Mouse (Mus musculus): ENCODE results near the gene Pdlim7. TPM values are rescaled to one million over a fixed set of nuclear protein-coding genes. Genes with fewer than 3 reads are reported as not detected.

Gene Pdlim7
- polyA plus RNA-seq, 1 experiment from 2014 or later: 427 TPM

DNA sequence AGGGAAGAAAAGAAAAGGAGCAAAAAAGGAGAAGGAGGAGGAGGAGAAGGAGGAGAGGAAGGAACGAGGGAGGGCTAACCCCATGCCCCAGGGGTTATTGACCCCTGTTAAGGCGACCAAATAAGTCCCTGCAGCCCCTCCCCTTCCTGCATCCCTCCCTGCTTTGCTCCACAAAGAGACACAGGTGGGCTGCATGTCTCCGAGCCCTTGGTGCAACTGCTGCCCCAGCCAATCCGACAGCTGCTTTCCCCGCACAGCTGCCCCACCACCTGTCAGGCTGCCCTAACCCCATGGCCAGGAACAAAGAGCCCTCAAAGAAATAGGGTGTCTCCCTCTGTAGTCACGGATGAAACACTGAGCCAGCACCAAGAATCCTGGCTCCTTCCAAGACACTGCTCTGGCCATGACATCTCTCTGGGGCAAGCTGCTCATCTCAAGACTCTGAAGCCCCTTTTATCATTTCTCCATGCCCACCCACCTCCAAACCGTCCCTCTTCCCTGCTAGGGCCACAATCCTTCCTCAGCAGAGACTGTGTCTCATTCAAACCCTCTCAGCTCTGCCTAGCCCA, 28.9 kb downstream of the Pdlim7 start:
- no peak overlapping the region for H3K4me2 ChIP-seq
- H3K4me1 ChIP-seq (replicated peaks): peaks cover 56% of the 10 kb centered on the region

DNA sequence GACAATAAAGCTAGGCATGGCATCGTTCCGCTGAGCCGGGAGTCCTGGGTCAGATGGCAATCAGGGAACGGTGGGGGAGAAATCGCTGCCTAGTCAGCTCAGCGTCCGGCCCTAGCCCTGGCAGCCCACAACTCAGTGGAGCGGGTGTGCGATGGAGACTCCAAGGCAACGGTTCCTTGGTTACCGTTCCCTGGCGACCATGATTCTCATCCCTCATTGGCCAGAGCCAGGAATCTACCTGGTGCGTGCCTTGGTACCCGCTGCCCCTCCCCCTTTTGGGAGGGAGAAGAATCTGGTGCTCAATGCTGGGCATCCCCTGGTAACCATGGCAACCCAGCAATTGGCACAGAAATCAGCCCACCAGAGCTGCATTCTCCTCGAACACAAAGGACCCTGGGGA, 29.9 kb downstream of the Pdlim7 start:
- Histone ChIP-seq H3K27ac (ENCODE audit: poor library complexity, severe bottlenecking) (peak overlapping the region; percentile 22; the same call in 1 of the 2 replicates), H3K36me3 (peaks cover 37% of the 10 kb centered on the region), H3K9ac (no peak overlapping the region), H3K4me3 (no peak overlapping the region), H3K27me3 (replicated peaks) (peaks cover 64% of the 10 kb centered on the region), H3K4me2 (peak overlapping the region; percentile 4; the same call in 1 of the 2 replicates), H3K9me3 (replicated peaks) (peaks cover 3% of the 10 kb centered on the region; the same call in 1 of the 2 replicates), H3K4me1 (replicated peaks) (peaks cover 56% of the 10 kb centered on the region)
- ATAC-seq (ENCODE audit: insufficient number of reproducible peaks, low FRiP score): no peak
- 57% methylated on average over 15 of the region's 15 CpGs for WGBS

More for the DNA sequence above, 28.9 kb downstream of the Pdlim7 start:
- peaks cover 74% of the 10 kb centered on the region for H3K27me3 ChIP-seq (replicated peaks)
- no peak overlapping the region for H3K27ac ChIP-seq (ENCODE audit: poor library complexity, severe bottlenecking)
- peaks cover 32% of the 10 kb centered on the region for H3K36me3 ChIP-seq
- H3K9ac ChIP-seq: no peak overlapping the region
- 51% methylated on average over 7 of the region's 7 CpGs for WGBS
- H3K4me3 ChIP-seq: no peak overlapping the region
- peaks cover 3% of the 10 kb centered on the region; the same call in 1 of the 2 replicates for H3K9me3 ChIP-seq (replicated peaks)
- ATAC-seq (ENCODE audit: insufficient number of reproducible peaks, low FRiP score): no peak

DNA sequence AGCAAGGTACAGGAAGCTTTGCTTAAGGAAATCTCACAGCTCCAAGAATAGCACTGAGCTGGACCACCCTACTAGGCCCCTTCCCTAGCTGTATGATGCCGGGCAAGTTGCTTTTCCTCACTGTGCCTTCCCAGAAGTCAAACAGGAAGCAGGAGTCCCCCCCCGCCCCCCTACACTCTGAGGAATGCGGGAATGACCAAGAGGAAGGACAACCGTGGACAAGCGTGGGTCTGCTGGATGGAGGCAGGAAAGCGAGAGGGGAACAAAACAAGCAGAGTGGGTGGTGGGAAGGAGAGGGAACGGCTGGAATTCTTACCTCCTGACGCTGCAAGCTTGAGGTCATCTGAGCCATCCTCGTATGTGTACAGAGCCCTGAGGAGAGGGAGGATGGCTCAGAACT, 30.4 kb downstream of the Pdlim7 start:
- Histone ChIP-seq H3K9me3 (replicated peaks) (peaks cover 3% of the 10 kb centered on the region; the same call in 1 of the 2 replicates), H3K27ac (ENCODE audit: poor library complexity, severe bottlenecking) (peak overlapping the region; percentile 22; the same call in 1 of the 2 replicates), H3K36me3 (peaks cover 37% of the 10 kb centered on the region), H3K27me3 (replicated peaks) (peaks cover 58% of the 10 kb centered on the region), H3K9ac (peak overlapping the region; percentile 25; the same call in 1 of the 2 replicates), H3K4me3 (no peak overlapping the region), H3K4me2 (peak overlapping the region; percentile 4; the same call in 1 of the 2 replicates), H3K4me1 (replicated peaks) (peaks cover 55% of the 10 kb centered on the region)
- 31% methylated on average over 9 of the region's 9 CpGs for WGBS
- no peak for ATAC-seq (ENCODE audit: insufficient number of reproducible peaks, low FRiP score)

DNA sequence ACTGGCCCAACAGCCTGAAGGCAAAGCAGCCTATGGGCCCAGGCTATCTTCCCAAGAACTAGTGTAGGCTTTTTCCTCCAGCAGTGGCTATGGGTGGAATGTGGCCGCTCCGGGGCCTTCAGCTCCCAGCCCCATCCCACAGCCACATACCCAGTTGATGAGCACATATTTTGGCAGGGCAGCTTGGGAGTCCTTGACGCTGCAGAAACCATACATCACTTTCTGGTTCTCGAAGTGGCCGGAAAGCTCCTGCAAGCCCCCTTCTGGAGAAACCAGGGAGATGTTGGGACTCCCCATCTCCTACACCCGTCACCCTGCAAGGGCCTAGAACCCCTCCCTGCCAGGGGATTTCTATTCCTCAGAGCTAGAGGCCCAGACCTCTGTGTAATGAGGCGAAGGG, 30.9 kb downstream of the Pdlim7 start:
- Histone ChIP-seq H3K36me3 (peaks cover 38% of the 10 kb centered on the region), H3K9me3 (replicated peaks) (peaks cover 3% of the 10 kb centered on the region; the same call in 1 of the 2 replicates), H3K9ac (peak overlapping the region; percentile 25; the same call in 1 of the 2 replicates), H3K27me3 (replicated peaks) (peaks cover 57% of the 10 kb centered on the region), H3K4me2 (no peak overlapping the region), H3K4me1 (replicated peaks) (peaks cover 50% of the 10 kb centered on the region), H3K4me3 (no peak overlapping the region), H3K27ac (ENCODE audit: poor library complexity, severe bottlenecking) (peak overlapping the region; percentile 26; the same call in 1 of the 2 replicates)
- 61% methylated on average over 7 of the region's 7 CpGs for WGBS
- ATAC-seq (ENCODE audit: insufficient number of reproducible peaks, low FRiP score): no peak

DNA sequence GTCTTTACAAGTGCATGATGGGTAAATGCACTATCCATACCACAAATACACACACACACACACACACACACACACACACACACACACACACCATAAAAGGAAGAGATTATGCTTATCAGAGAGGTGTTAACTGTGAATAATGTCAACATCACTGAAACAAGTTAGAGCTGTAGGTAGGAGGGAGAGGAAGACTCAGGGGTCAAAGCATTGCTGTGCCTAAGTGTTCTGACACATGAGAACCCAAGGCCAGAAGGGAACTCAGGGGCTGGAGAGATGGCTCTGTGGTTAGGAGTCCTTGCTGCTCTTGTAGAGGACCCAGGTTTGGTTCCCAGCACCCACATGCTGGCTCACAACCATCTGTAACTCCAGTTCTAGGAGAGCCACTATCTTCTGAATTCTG, 33.5 kb downstream of the Pdlim7 start:
- Histone ChIP-seq H3K4me3 (no peak overlapping the region), H3K27ac (ENCODE audit: poor library complexity, severe bottlenecking) (no peak overlapping the region), H3K27me3 (replicated peaks) (peaks cover 67% of the 10 kb centered on the region), H3K9me3 (replicated peaks) (peaks cover 3% of the 10 kb centered on the region; the same call in 1 of the 2 replicates), H3K4me2 (no peak overlapping the region), H3K9ac (no peak overlapping the region), H3K4me1 (replicated peaks) (peaks cover 28% of the 10 kb centered on the region), H3K36me3 (peaks cover 65% of the 10 kb centered on the region)
- ATAC-seq (ENCODE audit: insufficient number of reproducible peaks, low FRiP score): no peak

DNA sequence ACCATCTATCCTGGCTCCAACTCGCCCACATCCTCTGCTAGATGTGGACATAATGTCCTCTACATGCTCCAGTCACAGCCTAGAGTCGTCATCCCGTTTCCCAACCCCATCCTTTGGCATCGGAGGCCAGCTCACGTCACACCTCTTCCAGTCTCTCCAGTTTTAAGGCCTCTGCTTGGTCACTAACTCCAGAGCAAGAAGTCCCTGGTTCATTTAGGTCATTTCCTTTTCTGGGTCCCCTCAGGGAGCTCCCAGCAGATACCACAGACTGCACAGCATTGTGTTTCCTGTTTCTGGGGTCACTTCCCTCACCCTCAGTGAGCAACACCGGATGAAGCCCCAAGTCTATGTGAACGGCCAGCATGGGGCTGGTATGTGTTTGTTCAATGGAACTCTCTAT, 34.5 kb downstream of the Pdlim7 start:
- no peak for ATAC-seq (ENCODE audit: insufficient number of reproducible peaks, low FRiP score)
- peaks cover 74% of the 10 kb centered on the region for H3K36me3 ChIP-seq

DNA sequence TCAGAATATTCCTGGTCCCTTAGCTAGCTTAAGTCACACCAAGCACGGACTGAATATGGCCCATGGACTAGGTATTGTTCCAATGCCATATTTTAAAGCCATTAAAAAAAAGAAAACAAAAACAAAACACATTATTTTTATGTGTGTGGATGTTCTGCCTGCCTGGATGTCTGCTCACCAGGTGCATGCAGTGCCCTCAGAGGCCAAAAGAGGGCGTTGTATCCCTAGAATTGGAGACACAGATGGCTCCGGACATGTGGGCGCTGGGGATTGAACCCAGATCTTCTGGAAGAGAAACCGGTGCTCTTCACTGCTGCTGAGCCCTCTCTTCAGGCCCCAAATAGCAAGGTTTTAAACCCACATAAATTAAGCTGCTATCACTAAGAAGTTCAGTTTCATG, 35.4 kb downstream of the Pdlim7 start:
- Histone ChIP-seq H3K9me3 (replicated peaks) (peaks cover 3% of the 10 kb centered on the region; the same call in 1 of the 2 replicates), H3K27ac (ENCODE audit: poor library complexity, severe bottlenecking) (no peak overlapping the region), H3K4me1 (replicated peaks) (peaks cover 21% of the 10 kb centered on the region), H3K4me2 (no peak overlapping the region), H3K9ac (no peak overlapping the region), H3K4me3 (no peak overlapping the region), H3K36me3 (peaks cover 75% of the 10 kb centered on the region), H3K27me3 (replicated peaks) (peaks cover 64% of the 10 kb centered on the region)
- 47% methylated on average over 5 of the region's 5 CpGs for WGBS
- ATAC-seq (ENCODE audit: insufficient number of reproducible peaks, low FRiP score): no peak

More for the DNA sequence above, 34.5 kb downstream of the Pdlim7 start:
- Histone ChIP-seq H3K4me3 (no peak overlapping the region), H3K27ac (ENCODE audit: poor library complexity, severe bottlenecking) (0 out of 2 replicates have a peak overlapping the region, but pooled peaks have one; percentile 42), H3K9ac (no peak overlapping the region), H3K27me3 (replicated peaks) (peaks cover 67% of the 10 kb centered on the region), H3K4me1 (replicated peaks) (peaks cover 24% of the 10 kb centered on the region), H3K4me2 (no peak overlapping the region), H3K9me3 (replicated peaks) (peaks cover 3% of the 10 kb centered on the region; the same call in 1 of the 2 replicates)
- WGBS: 65% methylated on average over 7 of the region's 7 CpGs

DNA sequence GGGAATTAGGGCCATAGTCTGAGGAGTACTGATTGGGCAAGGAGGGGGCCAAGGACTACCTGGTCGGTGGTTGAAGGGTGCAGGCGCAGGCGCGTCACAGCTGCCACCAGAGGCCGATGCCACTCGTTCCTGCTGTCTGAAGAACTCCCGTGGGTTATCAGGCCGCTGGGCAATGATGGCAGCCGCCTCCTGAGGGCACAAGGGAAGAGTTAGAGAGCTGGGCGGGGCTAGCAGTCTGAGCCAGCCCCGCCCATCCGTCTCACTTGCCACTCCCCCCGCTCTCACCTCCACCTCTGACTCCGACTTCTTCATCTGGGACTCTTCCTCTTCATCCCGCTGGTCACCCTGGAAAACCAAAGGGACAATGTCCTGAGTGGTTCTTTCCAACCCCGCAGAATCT, 36.0 kb downstream of the Pdlim7 start:
- Histone ChIP-seq H3K4me2 (no peak overlapping the region), H3K4me3 (no peak overlapping the region), H3K36me3 (peaks cover 72% of the 10 kb centered on the region), H3K9me3 (replicated peaks) (peaks cover 3% of the 10 kb centered on the region; the same call in 1 of the 2 replicates), H3K9ac (no peak overlapping the region), H3K27me3 (replicated peaks) (peaks cover 58% of the 10 kb centered on the region), H3K4me1 (replicated peaks) (peaks cover 21% of the 10 kb centered on the region), H3K27ac (ENCODE audit: poor library complexity, severe bottlenecking) (no peak overlapping the region)
- no peak for ATAC-seq (ENCODE audit: insufficient number of reproducible peaks, low FRiP score)
- WGBS: 65% methylated on average over 16 of the region's 16 CpGs

DNA sequence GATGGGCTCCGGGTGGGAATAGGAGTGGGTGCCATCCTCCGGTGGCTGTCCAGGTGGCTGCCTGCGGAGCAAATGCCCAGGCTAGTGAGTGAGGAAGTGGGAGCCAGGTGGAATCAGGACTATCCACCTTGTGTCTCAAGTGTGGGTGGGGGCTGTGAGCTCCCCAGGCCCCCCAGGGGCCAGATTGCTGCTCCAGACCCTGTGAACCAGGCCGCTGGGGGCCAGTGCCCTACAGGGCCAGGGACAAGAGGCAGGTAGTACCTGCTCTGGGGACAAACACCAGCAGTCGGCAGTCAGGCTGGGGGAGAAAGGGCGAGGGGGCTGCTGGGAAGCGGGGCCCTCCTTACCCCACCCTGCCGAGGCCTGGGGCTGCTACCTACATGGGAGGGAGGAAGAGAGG, 37.2 kb downstream of the Pdlim7 start:
- no peak for ATAC-seq (ENCODE audit: insufficient number of reproducible peaks, low FRiP score)
- 87% methylated on average over 8 of the region's 8 CpGs for WGBS
- no peak overlapping the region for H3K9ac ChIP-seq
- no peak overlapping the region for H3K4me3 ChIP-seq
- peaks cover 60% of the 10 kb centered on the region for H3K36me3 ChIP-seq
- H3K4me2 ChIP-seq: no peak overlapping the region
- no peak overlapping the region for H3K27ac ChIP-seq (ENCODE audit: poor library complexity, severe bottlenecking)
- peaks cover 3% of the 10 kb centered on the region; the same call in 1 of the 2 replicates for H3K9me3 ChIP-seq (replicated peaks)
- peaks cover 28% of the 10 kb centered on the region for H3K4me1 ChIP-seq (replicated peaks)
- peaks cover 46% of the 10 kb centered on the region for H3K27me3 ChIP-seq (replicated peaks)

DNA sequence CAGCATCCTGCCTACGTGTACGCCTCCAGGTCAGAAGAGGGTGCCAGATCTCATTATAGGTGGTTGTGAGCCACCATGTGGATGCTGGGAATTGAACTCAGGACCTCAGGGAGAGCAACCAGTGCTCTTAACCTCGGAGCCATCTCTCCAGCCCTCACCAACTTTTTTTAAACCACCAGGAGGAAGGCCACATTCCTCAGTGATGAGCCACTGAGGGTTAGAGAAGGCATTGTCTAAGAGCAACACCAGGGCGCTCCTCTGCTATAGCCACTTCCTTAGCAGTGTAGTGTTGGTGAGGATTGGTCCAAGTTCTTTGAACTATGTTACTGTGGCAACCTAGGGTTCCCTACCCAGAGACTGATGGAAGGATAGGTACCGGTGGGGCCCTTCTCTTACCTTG, 37.7 kb downstream of the Pdlim7 start:
- Histone ChIP-seq H3K9me3 (replicated peaks) (peaks cover 3% of the 10 kb centered on the region; the same call in 1 of the 2 replicates), H3K9ac (no peak overlapping the region), H3K4me1 (replicated peaks) (peaks cover 33% of the 10 kb centered on the region), H3K36me3 (peaks cover 55% of the 10 kb centered on the region), H3K27me3 (replicated peaks) (peaks cover 50% of the 10 kb centered on the region), H3K4me2 (no peak overlapping the region), H3K27ac (ENCODE audit: poor library complexity, severe bottlenecking) (no peak overlapping the region), H3K4me3 (no peak overlapping the region)
- 89% methylated on average over 5 of the region's 5 CpGs for WGBS
- ATAC-seq (ENCODE audit: insufficient number of reproducible peaks, low FRiP score): no peak

DNA sequence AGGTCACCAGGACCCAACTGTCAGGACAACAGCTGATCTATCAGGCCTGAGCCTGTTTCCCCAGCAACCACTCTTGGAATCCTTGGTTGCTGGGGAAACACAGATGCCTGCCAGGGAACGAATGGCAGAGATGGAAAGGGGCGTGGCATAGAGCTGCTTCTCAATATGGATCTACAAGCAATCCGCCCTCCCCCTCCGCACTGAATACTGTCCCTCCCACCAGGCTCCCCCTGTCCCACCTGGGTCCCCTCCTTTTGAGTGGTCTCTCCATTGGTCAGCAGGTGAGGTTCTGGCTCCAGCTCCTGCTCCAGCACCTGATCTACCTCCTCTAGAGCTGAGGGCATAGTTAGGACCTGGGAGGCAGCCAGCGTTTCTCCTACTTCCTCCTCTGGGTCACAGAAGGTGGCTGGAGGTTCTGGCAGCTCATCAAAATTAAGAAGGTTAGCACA, 38.8 kb downstream of the Pdlim7 start:
- no peak overlapping the region for H3K9ac ChIP-seq
- H3K27me3 ChIP-seq (replicated peaks): peaks cover 57% of the 10 kb centered on the region
- H3K4me3 ChIP-seq: no peak overlapping the region
- H3K4me2 ChIP-seq: no peak overlapping the region
- peaks cover 33% of the 10 kb centered on the region for H3K4me1 ChIP-seq (replicated peaks)
- H3K27ac ChIP-seq (ENCODE audit: poor library complexity, severe bottlenecking): no peak overlapping the region
- no peak for ATAC-seq (ENCODE audit: insufficient number of reproducible peaks, low FRiP score)
- H3K36me3 ChIP-seq: peaks cover 44% of the 10 kb centered on the region
- H3K9me3 ChIP-seq (replicated peaks): no peaks in the 10 kb centered on the region
- whole genome bisulfite sequencing: 61% methylated on average over 5 of the region's 5 CpGs

Data from heart, embryonic 12.5 days (tissue).